Mouse (Mus musculus): Measurements from ENCODE around the gene Stk24.

DNA sequence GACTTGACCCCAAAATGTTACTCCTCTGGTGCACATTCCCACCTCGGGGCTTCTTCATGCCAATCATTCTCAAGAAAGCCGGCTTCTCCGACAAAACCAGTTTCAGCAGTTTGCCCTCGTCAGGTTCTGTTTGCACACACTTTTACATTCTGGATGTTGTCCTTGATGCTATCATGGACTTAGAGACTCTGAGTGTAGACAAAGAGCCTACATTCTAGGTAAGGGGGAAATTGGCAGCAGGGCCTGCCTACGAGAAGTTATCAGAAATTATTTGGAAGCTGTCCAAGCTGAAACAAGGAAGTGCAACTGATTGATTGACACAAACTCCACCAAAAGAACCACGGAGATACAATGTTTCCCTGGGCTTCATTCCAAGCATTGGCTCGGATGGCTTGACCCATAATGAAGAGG is 43.5 kb upstream of the Stk24 start:
- TF ChIP-seq EP300 (optimal IDR thresholded peaks at IDR 0.05) (no peak), CTCF (IDR thresholded peaks at IDR 0.05; ENCODE audit: low read depth) (no peak)

All from stomach, postnatal 0 days (tissue).